Mouse (Mus musculus): Measurements from ENCODE around the gene Gm20547.

DNA sequence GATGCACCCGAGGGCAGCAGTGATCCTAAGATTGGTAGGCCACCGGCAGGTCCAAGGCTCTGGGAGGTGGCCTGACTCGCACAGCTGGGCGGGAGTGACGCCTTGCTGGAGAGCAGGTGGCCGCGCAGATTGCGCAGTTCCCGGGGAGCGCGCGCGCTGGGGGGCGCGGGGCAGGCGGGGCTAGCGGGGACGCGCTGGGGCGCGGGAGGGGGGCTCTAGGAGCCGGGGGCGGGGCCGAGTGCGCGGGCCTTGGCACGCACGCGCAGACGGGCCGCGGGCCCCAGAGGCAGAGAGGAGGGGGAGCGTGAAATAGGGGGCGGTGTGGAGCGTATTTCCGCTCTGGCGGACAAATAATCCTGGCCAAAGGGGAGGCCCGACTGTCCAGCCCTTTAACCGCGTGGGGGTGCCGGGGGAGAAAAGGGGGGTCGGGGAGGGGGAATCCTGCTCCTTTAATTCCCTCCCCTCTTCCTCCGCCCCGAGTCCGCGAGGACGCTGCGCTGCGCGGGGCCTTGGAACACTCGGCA, 12.3 kb upstream of the Gm20547 start:
- 0 out of 2 replicates have a peak, but pooled peaks have one; percentile 27 for TF ChIP-seq CTCF (IDR thresholded peaks at IDR 0.05; ENCODE audit: borderline replicate concordance, control insufficient read depth, extremely low read depth, insufficient read depth, low read length, poor library complexity)
- peak; percentile 55 for TF ChIP-seq POLR2A (IDR thresholded peaks at IDR 0.05; ENCODE audit: control insufficient read depth, extremely low read depth, insufficient read depth, low read length, poor library complexity)
